Mouse (Mus musculus) CH12.LX (cell line): Measurements from ENCODE around the gene Cdh13.

Experiments used
- CHD2 ChIP-seq: IDR thresholded peaks from 2 replicates; pipeline ENCODE4 v1.6.1; 2011; ENCODE audit warnings: low read length, improper control_type of control experiment
- CTCF ChIP-seq, 2 experiments: IDR thresholded peaks in 1 of 2; conservative IDR thresholded peaks in 1 of 2; 2 replicates each; pipeline ENCODE4 v1.5.1; 2011 to 2012; ENCODE audit warnings: low read depth in 2 of 2, low read length in 2 of 2, improper control_type of control experiment in 1 of 2, inconsistent platforms in 1 of 2, mild to moderate bottlenecking in 1 of 2, moderate library complexity in 1 of 2
- E2F4 ChIP-seq: IDR thresholded peaks from 2 replicates; pipeline ENCODE4 v1.6.1; 2011; ENCODE audit warnings: low read depth, low read length, improper control_type of control experiment; ENCODE audit not compliant: insufficient replicate concordance
- EP300 ChIP-seq: IDR thresholded peaks from 2 replicates; pipeline ENCODE4 v1.6.1; 2011; ENCODE audit warnings: low read length, improper control_type of control experiment
- GABPA ChIP-seq: IDR thresholded peaks from 2 replicates; pipeline ENCODE4 v1.6.1; 2012; ENCODE audit warnings: low read depth, low read length, improper control_type of control experiment, inconsistent platforms; ENCODE audit not compliant: insufficient replicate concordance
- POLR2A ChIP-seq: IDR thresholded peaks from 2 replicates; pipeline ENCODE4 v1.6.1; 2011; ENCODE audit warnings: low read depth, mild to moderate bottlenecking, improper control_type of control experiment, low read length
- ZC3H11A ChIP-seq: IDR thresholded peaks from 2 replicates; pipeline ENCODE4 v1.6.1; 2012; ENCODE audit warnings: low read depth, mild to moderate bottlenecking, inconsistent platforms, low read length, improper control_type of control experiment
- ZNF384 ChIP-seq: IDR thresholded peaks from 2 replicates; pipeline ENCODE4 v1.6.1; 2012; ENCODE audit warnings: low read depth, low read length, improper control_type of control experiment, inconsistent platforms

DNA sequence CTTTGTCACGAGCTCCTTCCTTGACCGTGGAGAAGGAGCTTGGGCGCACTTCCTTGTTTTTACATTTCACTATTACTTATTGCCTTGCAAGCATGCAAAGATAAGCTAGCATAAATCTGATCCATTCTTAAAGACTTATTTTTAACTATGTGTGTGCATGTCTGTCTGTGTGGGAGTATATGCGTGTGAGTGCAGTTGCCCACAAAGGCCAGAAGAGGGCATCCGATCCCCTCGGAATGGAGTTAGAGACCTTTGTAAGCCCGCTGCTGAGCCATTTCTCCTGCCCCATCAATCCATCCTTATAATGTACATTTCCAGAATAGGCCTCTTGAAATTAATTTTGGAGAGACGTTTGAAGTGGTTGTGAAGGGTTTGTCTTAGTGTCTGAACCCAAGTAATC, 298.7 kb downstream of the Cdh13 start:
- TF ChIP-seq ZC3H11A (no peak), CTCF (conservative IDR thresholded peaks at IDR 0.05 in 1 of 2, IDR thresholded peaks at IDR 0.05 in 1 of 2; ENCODE audit: low read depth in 2 of 2, low read length in 2 of 2) (0 out of 4 replicates have a peak, but pooled peaks of 1 of the 2 experiments have one; percentile 3), POLR2A (no peak), ZNF384 (no peak), CHD2 (no peak), EP300 (no peak), E2F4 (no peak), GABPA (no peak)
